19 mouse cellular contexts compared by ENCODE assay signal in the genomic region with DNA sequence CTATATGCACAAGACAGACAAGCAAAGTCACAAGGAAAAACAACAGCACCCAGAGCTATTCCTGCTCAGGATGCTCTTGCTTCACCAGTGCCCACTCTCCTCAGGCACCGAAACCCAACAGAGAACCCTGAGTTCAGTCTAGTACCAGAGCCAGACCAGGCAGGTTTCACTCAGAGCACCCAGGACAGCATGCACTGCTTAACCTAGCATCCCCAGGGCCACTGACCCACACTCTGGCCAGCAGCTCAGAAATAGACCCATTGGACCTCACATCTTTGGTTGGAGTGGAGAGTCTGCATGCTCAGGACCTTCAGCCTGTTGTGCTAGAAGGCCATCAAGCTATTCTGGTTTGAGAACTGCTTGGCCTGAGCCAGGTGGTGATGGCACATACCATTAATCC.
"Had no signal": no experiment of that assay in that cellular context is flagged by ENCODE, and none has a peak within 500 bp of the region (broad histone marks: within the 10 kb centered on the region; RNA-seq: fewer than 3 reads in every experiment).

No protein-coding gene starts in this region.

- H3K4me2 ChIP-seq: liver, embryonic 15.5 days; lung, embryonic 15.5 days; midbrain, embryonic 12.5 days; neural tube, embryonic 12.5 days; stomach, embryonic 15.5 days had no signal

- H3K27ac ChIP-seq: liver, embryonic 15.5 days; lung, embryonic 15.5 days; macrophage; midbrain, embryonic 12.5 days; neural tube, embryonic 12.5 days; stomach, embryonic 15.5 days; stomach, postnatal 0 days had no signal

- H3K4me3 ChIP-seq: liver, embryonic 15.5 days; lung, embryonic 15.5 days; megakaryocyte, embryonic 14.5 days; midbrain, embryonic 12.5 days; neural tube, embryonic 12.5 days; stomach, embryonic 15.5 days had no signal

- H3K9ac ChIP-seq: liver, embryonic 15.5 days; liver, postnatal 0 days; lung, embryonic 15.5 days; midbrain, embryonic 12.5 days; neural tube, embryonic 12.5 days; stomach, embryonic 15.5 days had no signal

- H3K27me3 ChIP-seq: liver, embryonic 15.5 days; lung, embryonic 15.5 days; neural tube, embryonic 12.5 days; stomach, embryonic 15.5 days had no signal

- DNase-seq: liver, postnatal 0 days; lung, adult 2 months; lung, postnatal 14 days; lung, postnatal 36 days; midbrain, embryonic 14.5 days; right cerebral cortex, postnatal 14 days; thymus, adult 2 months; thymus, postnatal 25 days; thymus, postnatal 4 days had no signal

- H3K9me3 ChIP-seq: liver, embryonic 15.5 days; lung, embryonic 15.5 days; megakaryocyte, embryonic 14.5 days; midbrain, embryonic 12.5 days; neural tube, embryonic 12.5 days; stomach, embryonic 15.5 days had no signal

- H3K36me3 ChIP-seq: liver, embryonic 15.5 days; lung, embryonic 15.5 days; midbrain, embryonic 12.5 days; neural tube, embryonic 12.5 days; stomach, embryonic 15.5 days had no signal

- ATAC-seq: liver, postnatal 0 days; lung, postnatal 0 days; midbrain, embryonic 16.5 days had no signal

- H3K4me1 ChIP-seq: liver, embryonic 15.5 days; megakaryocyte, embryonic 14.5 days; midbrain, embryonic 12.5 days; stomach, embryonic 15.5 days had no signal
